Mouse (Mus musculus) heart, embryonic 15.5 days (tissue): ENCODE measurements around the gene Plxnb1. TPM values are rescaled to one million over a fixed set of nuclear protein-coding genes. Genes with fewer than 3 reads are reported as not detected.

Experiments used
- ATAC-seq: fragments of 200-750 bp; cut with Nextera tagmentation; replicated peaks from 2 replicates; pipeline ENCODE4 v1.8.0; 2017; ENCODE audit warnings: low read depth, moderate TSS enrichment; ENCODE audit not compliant: insufficient number of reproducible peaks, insufficient read depth, low FRiP score
- H3K27ac ChIP-seq: fragments of 300-500 bp; sonication (generic); 2 replicates; pipeline ENCODE4 v1.5.1; 2015; ENCODE audit warnings: mild to moderate bottlenecking, inconsistent platforms
- H3K27me3 ChIP-seq: fragments of 300-500 bp; sonication (generic); 2 replicates; pipeline ENCODE4 v1.6.1; 2015; ENCODE audit warnings: inconsistent platforms
- H3K36me3 ChIP-seq: fragments of 300-500 bp; sonication (generic); 2 replicates; pipeline ENCODE4 v1.6.1; 2015; ENCODE audit warnings: mild to moderate bottlenecking, inconsistent platforms
- H3K4me1 ChIP-seq: fragments of 300-500 bp; sonication (generic); replicated peaks from 2 replicates; pipeline ENCODE4 v1.6.1; 2015; ENCODE audit warnings: inconsistent platforms
- H3K4me2 ChIP-seq: fragments of 300-500 bp; sonication (generic); 2 replicates; pipeline ENCODE4 v1.6.1; 2015; ENCODE audit warnings: inconsistent platforms, mild to moderate bottlenecking, moderate library complexity
- H3K4me3 ChIP-seq: fragments of 300-500 bp; sonication (generic); 2 replicates; pipeline ENCODE4 v1.5.1; 2015; ENCODE audit warnings: mild to moderate bottlenecking, inconsistent platforms
- H3K9ac ChIP-seq: fragments of 300-500 bp; sonication (generic); 2 replicates; pipeline ENCODE4 v1.6.1; 2015; ENCODE audit warnings: mild to moderate bottlenecking, inconsistent platforms
- H3K9me3 ChIP-seq: fragments of 300-500 bp; sonication (generic); replicated peaks from 2 replicates; pipeline ENCODE4 v1.6.1; 2016; ENCODE audit warnings: inconsistent platforms
- WGBS: fragments of 180-500 bp; shearing (Covaris S2); methylation state at CpG from one replicate; pipeline ENCODE4 v1.1.7; 2015; ENCODE audit warnings: mixed read lengths; 5-methylcytosine and 5-hydroxymethylcytosine counted together
- polyA plus RNA-seq: library from polyadenylated mRNA; unstranded; fragments of >200 nt; fragmentation: Nextera tagmentation; extraction: Ambion mirVana; gene quantifications from 2 replicates; pipeline ENCODE4 v1.2.1, GENCODE M21; 2015

The Plxnb1 gene
- polyA plus RNA-seq, 1 experiment from 2014 or later = 6.3 TPM

- no peaks in the 10 kb centered on the region for H3K27me3 ChIP-seq
- H3K27ac ChIP-seq = peak overlapping the region; percentile 98
- peak overlapping the region; percentile 82 for H3K4me2 ChIP-seq
- H3K4me1 ChIP-seq = peaks cover 51% of the 10 kb centered on the region
- peak overlapping the region; percentile 76 for H3K4me3 ChIP-seq
- peaks cover 14% of the 10 kb centered on the region for H3K36me3 ChIP-seq
- ATAC-seq = no peak
- no peaks in the 10 kb centered on the region for H3K9me3 ChIP-seq
- peak overlapping the region; percentile 84 for H3K9ac ChIP-seq
- 2% methylated on average over 21 of the region's 21 CpGs for WGBS
Observed at GRCm38 (mm10) chr9:109094553-109095136, 544 bp upstream of the Plxnb1 start.

- Histone ChIP-seq H3K9ac (peak overlapping the region; percentile 84), H3K27ac (peak overlapping the region; percentile 98), H3K4me3 (peak overlapping the region; percentile 76), H3K27me3 (no peaks in the 10 kb centered on the region), H3K4me1 (peaks cover 59% of the 10 kb centered on the region), H3K36me3 (peaks cover 9% of the 10 kb centered on the region), H3K4me2 (peak overlapping the region; percentile 82), H3K9me3 (no peaks in the 10 kb centered on the region)
- 32% methylated on average over 9 of the region's 9 CpGs for WGBS
- no peak for ATAC-seq
Observed at GRCm38 (mm10) chr9:109096251-109096661, 1.1 kb downstream of the Plxnb1 start.

GRCm38 (mm10) chr9:109096856-109097255 lies 1.7 kb downstream of the Plxnb1 start:
- peak overlapping the region; percentile 84 for H3K9ac ChIP-seq
- peak overlapping the region; percentile 82 for H3K4me2 ChIP-seq
- H3K9me3 ChIP-seq = no peaks in the 10 kb centered on the region
- H3K4me1 ChIP-seq = peaks cover 63% of the 10 kb centered on the region
- 31% methylated on average over 6 of the region's 6 CpGs for WGBS
- peak overlapping the region; percentile 98 for H3K27ac ChIP-seq
- H3K36me3 ChIP-seq = peaks cover 4% of the 10 kb centered on the region; the same call in 1 of the 2 replicates
- ATAC-seq = no peak
- peak overlapping the region; percentile 76 for H3K4me3 ChIP-seq
- no peaks in the 10 kb centered on the region for H3K27me3 ChIP-seq

GRCm38 (mm10) chr9:109097291-109097690 lies 2.1 kb downstream of the Plxnb1 start:
- peak overlapping the region; percentile 98 for H3K27ac ChIP-seq
- no peaks in the 10 kb centered on the region for H3K9me3 ChIP-seq
- no peak for ATAC-seq
- H3K4me3 ChIP-seq = peak overlapping the region; percentile 76
- no peaks in the 10 kb centered on the region for H3K27me3 ChIP-seq
- H3K4me1 ChIP-seq = peaks cover 66% of the 10 kb centered on the region
- peak overlapping the region; percentile 84 for H3K9ac ChIP-seq
- 25% methylated on average over 6 of the region's 6 CpGs for WGBS
- peak overlapping the region; percentile 82 for H3K4me2 ChIP-seq
- no peaks in the 10 kb centered on the region; the same call in 1 of the 2 replicates for H3K36me3 ChIP-seq

- Histone ChIP-seq H3K4me2 (peak overlapping the region; percentile 82), H3K36me3 (no peaks in the 10 kb centered on the region; the same call in 1 of the 2 replicates), H3K27me3 (no peaks in the 10 kb centered on the region), H3K4me3 (peak overlapping the region; percentile 76), H3K9ac (peak overlapping the region; percentile 84), H3K9me3 (no peaks in the 10 kb centered on the region), H3K27ac (peak overlapping the region; percentile 98), H3K4me1 (peaks cover 71% of the 10 kb centered on the region)
- peak; percentile 16; the same call in 1 of the 2 replicates for ATAC-seq
- WGBS = 41% methylated on average over 5 of the region's 5 CpGs
Observed at GRCm38 (mm10) chr9:109097831-109098230, 2.6 kb downstream of the Plxnb1 start.

GRCm38 (mm10) chr9:109098366-109098765 lies 3.2 kb downstream of the Plxnb1 start:
- peak overlapping the region; percentile 82 for H3K4me2 ChIP-seq
- peaks cover 76% of the 10 kb centered on the region for H3K4me1 ChIP-seq
- no peaks in the 10 kb centered on the region for H3K27me3 ChIP-seq
- ATAC-seq = no peak
- WGBS = 69% methylated on average over 8 of the region's 8 CpGs
- peak overlapping the region; percentile 98 for H3K27ac ChIP-seq
- no peaks in the 10 kb centered on the region; the same call in 1 of the 2 replicates for H3K36me3 ChIP-seq
- no peaks in the 10 kb centered on the region for H3K9me3 ChIP-seq
- peak overlapping the region; percentile 76 for H3K4me3 ChIP-seq
- H3K9ac ChIP-seq = no peak overlapping the region; the same call in 1 of the 2 replicates

GRCm38 (mm10) chr9:109098969-109099368 lies 3.8 kb downstream of the Plxnb1 start:
- peaks cover 75% of the 10 kb centered on the region for H3K4me1 ChIP-seq
- 10% methylated on average over 6 of the region's 6 CpGs for WGBS
- peak overlapping the region; percentile 27 for H3K9ac ChIP-seq
- no peaks in the 10 kb centered on the region for H3K9me3 ChIP-seq
- H3K27ac ChIP-seq = peak overlapping the region; percentile 98
- H3K4me2 ChIP-seq = peak overlapping the region; percentile 82
- H3K36me3 ChIP-seq = peaks cover under 1% of the 10 kb centered on the region; the same call in 1 of the 2 replicates
- H3K27me3 ChIP-seq = no peaks in the 10 kb centered on the region
- H3K4me3 ChIP-seq = peak overlapping the region; percentile 76
- ATAC-seq = peak; percentile 77

- Histone ChIP-seq H3K9ac (no peak overlapping the region), H3K36me3 (peaks cover 3% of the 10 kb centered on the region; the same call in 1 of the 2 replicates), H3K4me3 (no peak overlapping the region), H3K4me1 (peaks cover 79% of the 10 kb centered on the region), H3K27ac (peak overlapping the region; percentile 98; the same call in 1 of the 2 replicates), H3K4me2 (no peak overlapping the region), H3K27me3 (no peaks in the 10 kb centered on the region), H3K9me3 (no peaks in the 10 kb centered on the region)
- WGBS = 83% methylated on average over 20 of the region's 20 CpGs
- no peak for ATAC-seq
Observed at GRCm38 (mm10) chr9:109100307-109100928, 5.2 kb downstream of the Plxnb1 start.

GRCm38 (mm10) chr9:109101933-109102445 lies 6.8 kb downstream of the Plxnb1 start:
- Histone ChIP-seq H3K9ac (no peak overlapping the region), H3K36me3 (peaks cover 16% of the 10 kb centered on the region; the same call in 1 of the 2 replicates), H3K9me3 (no peaks in the 10 kb centered on the region), H3K4me1 (peaks cover 70% of the 10 kb centered on the region), H3K27ac (no peak overlapping the region), H3K27me3 (no peaks in the 10 kb centered on the region), H3K4me2 (no peak overlapping the region), H3K4me3 (no peak overlapping the region)
- 93% methylated on average over 5 of the region's 5 CpGs for WGBS
- no peak for ATAC-seq

GRCm38 (mm10) chr9:109102541-109102940 lies 7.4 kb downstream of the Plxnb1 start:
- H3K4me1 ChIP-seq = peaks cover 64% of the 10 kb centered on the region
- ATAC-seq = no peak
- no peak overlapping the region for H3K4me3 ChIP-seq
- peaks cover 16% of the 10 kb centered on the region; the same call in 1 of the 2 replicates for H3K36me3 ChIP-seq
- no peak overlapping the region for H3K9ac ChIP-seq
- WGBS = 84% methylated on average over 3 of the region's 3 CpGs
- no peaks in the 10 kb centered on the region for H3K27me3 ChIP-seq
- no peak overlapping the region for H3K27ac ChIP-seq
- H3K4me2 ChIP-seq = no peak overlapping the region
- H3K9me3 ChIP-seq = no peaks in the 10 kb centered on the region

GRCm38 (mm10) chr9:109103250-109103649 lies 8.1 kb downstream of the Plxnb1 start:
- Histone ChIP-seq H3K4me2 (no peak overlapping the region), H3K4me3 (no peak overlapping the region), H3K27me3 (no peaks in the 10 kb centered on the region), H3K4me1 (peaks cover 57% of the 10 kb centered on the region), H3K9me3 (no peaks in the 10 kb centered on the region), H3K27ac (no peak overlapping the region), H3K9ac (no peak overlapping the region), H3K36me3 (peaks cover 17% of the 10 kb centered on the region; the same call in 1 of the 2 replicates)
- WGBS = 67% methylated on average over 7 of the region's 7 CpGs
- ATAC-seq = no peak
